Mouse (Mus musculus) G1E (cell line): Measurements from ENCODE around the gene Etv1.

Experiments used
- CTCF ChIP-seq: IDR thresholded peaks from 2 replicates; pipeline ENCODE4 v1.5.1; 2012; ENCODE audit warnings: low read depth, low read length, inconsistent platforms, mixed read lengths
- GATA1 ChIP-seq: IDR thresholded peaks from 2 replicates; pipeline ENCODE4 v1.6.1; 2012; ENCODE audit warnings: borderline replicate concordance, low read length, inconsistent platforms, mixed read lengths
- POLR2AphosphoS5 ChIP-seq: IDR thresholded peaks from 2 replicates; pipeline ENCODE4 v1.6.1; 2012; ENCODE audit warnings: low read depth, low read length, inconsistent platforms; ENCODE audit not compliant: insufficient replicate concordance

- no peak for TF ChIP-seq GATA1
- TF ChIP-seq CTCF = no peak
- no peak for TF ChIP-seq POLR2AphosphoS5
Observed at GRCm38 (mm10) chr12:38730791-38731190, 48.4 kb upstream of the Etv1 start.
